Mouse (Mus musculus): Measurements from ENCODE around the gene Pxn.
"Not testable (repeated sequence)": the region's sequence is repeated elsewhere in the genome, so short reads cannot be mapped to it uniquely, and the experiment has no call there.

Gene Pxn

GRCm38 (mm10) chr5:115509321-115509761, 2.9 kb downstream of the Pxn start:
- DNase-seq (ENCODE audit: low spot score): no peak

- DNase-seq (ENCODE audit: low spot score): no peak
These were observed 3.6 kb downstream of the Pxn start for GRCm38 (mm10) chr5:115509790-115510689.

- DNase-seq (ENCODE audit: low spot score): no peak
These were observed 5.9 kb downstream of the Pxn start for GRCm38 (mm10) chr5:115512375-115512774.

- no peak for DNase-seq (ENCODE audit: low spot score)
These were observed 6.8 kb downstream of the Pxn start for GRCm38 (mm10) chr5:115513246-115513645.

GRCm38 (mm10) chr5:115513721-115514120, 7.2 kb downstream of the Pxn start:
- DNase-seq (ENCODE audit: low spot score): no peak

- DNase-seq (ENCODE audit: low spot score): no peak
These were observed 7.9 kb downstream of the Pxn start for GRCm38 (mm10) chr5:115514346-115514745.

GRCm38 (mm10) chr5:115514896-115515587, 8.6 kb downstream of the Pxn start:
- DNase-seq (ENCODE audit: low spot score): no peak

GRCm38 (mm10) chr5:115516081-115516907, 9.8 kb downstream of the Pxn start:
- no peak for DNase-seq (ENCODE audit: low spot score)

- DNase-seq (ENCODE audit: low spot score): no peak
These were observed 10.4 kb downstream of the Pxn start for GRCm38 (mm10) chr5:115516908-115517307.

GRCm38 (mm10) chr5:115517501-115517900, 11.0 kb downstream of the Pxn start:
- DNase-seq (ENCODE audit: low spot score): no peak

GRCm38 (mm10) chr5:115518214-115518613, 11.7 kb downstream of the Pxn start:
- DNase-seq (ENCODE audit: low spot score): not testable (repeated sequence)

GRCm38 (mm10) chr5:115520325-115520869, 13.9 kb downstream of the Pxn start:
- no peak for DNase-seq (ENCODE audit: low spot score)

GRCm38 (mm10) chr5:115521553-115522461, 15.3 kb downstream of the Pxn start:
- DNase-seq (ENCODE audit: low spot score): no peak

- DNase-seq (ENCODE audit: low spot score): no peak
These were observed 16.1 kb downstream of the Pxn start for GRCm38 (mm10) chr5:115522531-115522930.

- no peak for DNase-seq (ENCODE audit: low spot score)
These were observed 16.6 kb downstream of the Pxn start for GRCm38 (mm10) chr5:115522981-115523499.

- no peak for DNase-seq (ENCODE audit: low spot score)
These were observed 17.5 kb downstream of the Pxn start for GRCm38 (mm10) chr5:115523971-115524370.

- no peak for DNase-seq (ENCODE audit: low spot score)
These were observed 18.0 kb downstream of the Pxn start for GRCm38 (mm10) chr5:115524471-115524870.

GRCm38 (mm10) chr5:115525416-115525815, 18.9 kb downstream of the Pxn start:
- no peak for DNase-seq (ENCODE audit: low spot score)

- DNase-seq (ENCODE audit: low spot score): no peak
These were observed 19.5 kb downstream of the Pxn start for GRCm38 (mm10) chr5:115525943-115526342.

- no peak for DNase-seq (ENCODE audit: low spot score)
These were observed 20.2 kb downstream of the Pxn start for GRCm38 (mm10) chr5:115526456-115527202.

Measured in layer of hippocampus, adult 9-10 months (tissue).